Mouse (Mus musculus) testis, adult 2 months (tissue): ENCODE measurements at regions not wholly inside any gene's neighbourhood (a gene's known extent, or its start where the extent isn't known, plus 50 kb on each side); places are given as distances from the start of the nearest gene placed in this dataset.

ENCODE experiments used
- CTCF ChIP-seq: fragments of 200-500 bp; IDR thresholded peaks from 2 replicates; pipeline ENCODE4 v1.5.1; 2012; ENCODE audit warnings: low read depth, mild to moderate bottlenecking, inconsistent platforms, low read length, moderate library complexity; ENCODE audit not compliant: control insufficient read depth, insufficient read depth, insufficient replicate concordance
- POLR2A ChIP-seq: fragments of 200-500 bp; IDR thresholded peaks from 2 replicates; pipeline ENCODE4 v1.6.1; 2012; ENCODE audit warnings: low read depth, mild to moderate bottlenecking, inconsistent platforms, low read length, moderate library complexity; ENCODE audit not compliant: control insufficient read depth

DNA sequence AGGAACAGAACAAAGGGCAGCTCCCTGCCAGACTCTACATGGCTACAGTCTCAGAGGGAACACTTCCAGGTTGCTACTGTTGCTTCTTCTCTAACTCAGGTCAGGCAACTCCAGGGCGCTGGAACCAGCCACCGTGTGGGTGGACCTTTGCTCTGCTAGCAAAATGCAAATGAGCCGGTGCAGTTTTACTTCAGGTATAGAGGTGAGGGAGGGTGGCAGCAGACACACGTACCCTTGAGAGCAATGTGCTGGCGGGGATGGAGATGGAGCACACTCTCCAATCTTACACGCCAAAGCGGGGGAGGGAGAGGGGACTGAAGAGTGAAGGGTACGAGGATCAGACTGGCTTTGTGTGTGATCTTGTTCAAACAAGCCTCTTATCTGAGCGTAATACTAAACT lies 68.8 kb upstream of the Epcam start:
- TF ChIP-seq CTCF, result no peak
- TF ChIP-seq POLR2A, result no peak
